Mouse (Mus musculus) kidney, postnatal 0 days (tissue): ENCODE data around the gene Clstn2. TPM values are rescaled to one million over a fixed set of nuclear protein-coding genes. Genes with fewer than 3 reads are reported as not detected.
A peak's percentile ranks its signal among the peaks of the same experiment; 100 is the strongest.

Source experiments
- ATAC-seq: fragments of 200-750 bp; cut with Nextera tagmentation; replicated peaks from 2 replicates; pipeline ENCODE4 v1.8.0; 2017; ENCODE audit warnings: low read depth, moderate number of reproducible peaks, moderate TSS enrichment, moderate library complexity; ENCODE audit not compliant: low FRiP score
- DNase-seq: peaks from one replicate; pipeline ENCODE4 v3.0.0-alpha.2; 2016; ENCODE audit warnings: low spot score
- H3K27ac ChIP-seq: fragments of 300-500 bp; sonication (generic); 2 replicates; pipeline ENCODE4 v1.5.1; 2014; ENCODE audit warnings: mild to moderate bottlenecking
- H3K27me3 ChIP-seq: fragments of 300-500 bp; sonication (generic); 2 replicates; pipeline ENCODE4 v1.6.1; 2014; ENCODE audit warnings: low read length, mixed read lengths; ENCODE audit not compliant: insufficient read depth
- H3K36me3 ChIP-seq: fragments of 300-500 bp; sonication (generic); 2 replicates; pipeline ENCODE4 v1.6.1; 2014; ENCODE audit warnings: low read length, mixed read lengths; ENCODE audit not compliant: insufficient read depth
- H3K4me1 ChIP-seq: fragments of 300-500 bp; sonication (generic); replicated peaks from 2 replicates; pipeline ENCODE4 v1.6.1; 2014; ENCODE audit warnings: antibody characterized with exemption, low read length, mixed read lengths; ENCODE audit not compliant: insufficient read depth
- H3K4me2 ChIP-seq: fragments of 300-500 bp; sonication (generic); 2 replicates; pipeline ENCODE4 v1.6.1; 2014; ENCODE audit warnings: mild to moderate bottlenecking, low read length, moderate library complexity, mixed read lengths
- H3K4me3 ChIP-seq: fragments of 300-500 bp; sonication (generic); replicated peaks from 2 replicates; pipeline ENCODE4 v1.5.1; 2014; ENCODE audit warnings: low read depth, low read length
- H3K9ac ChIP-seq: fragments of 300-500 bp; sonication (generic); 2 replicates; pipeline ENCODE4 v1.6.1; 2014; ENCODE audit warnings: low read depth, low read length
- H3K9me3 ChIP-seq: fragments of 300-500 bp; sonication (generic); replicated peaks from 2 replicates; pipeline ENCODE4 v1.6.1; 2016; ENCODE audit warnings: low read length, inconsistent platforms, mixed read lengths
- CTCF ChIP-seq: IDR thresholded peaks from 2 replicates; pipeline ENCODE4 v1.5.1; 2016; ENCODE audit warnings: antibody characterized with exemption, low read depth, mild to moderate bottlenecking, moderate library complexity
- WGBS: fragments of 180-500 bp; shearing (Covaris S2); extraction: QIAGEN DNeasy Blood & Tissue Kit; methylation state at CpG from one replicate; pipeline ENCODE4 v1.1.7; 2014; 5-methylcytosine and 5-hydroxymethylcytosine counted together
- polyA plus RNA-seq: library from polyadenylated mRNA; unstranded; fragments of >200 nt; fragmentation: Nextera tagmentation; extraction: Ambion mirVana; gene quantifications from 2 replicates; pipeline ENCODE4 v1.2.1, GENCODE M21; 2015

Gene Clstn2
- polyA plus RNA-seq, 1 experiment from 2014 or later, result 0.91 TPM

- no peaks in the 10 kb centered on the region for H3K9me3 ChIP-seq
- DNase-seq (no peak), ATAC-seq (no peak)
- no peaks in the 10 kb centered on the region for H3K4me1 ChIP-seq
- WGBS, result 77% methylated on average over 3 of the region's 3 CpGs
- H3K27ac ChIP-seq, result no peak overlapping the region
- H3K27me3 ChIP-seq, result no peaks in the 10 kb centered on the region
- no peak overlapping the region for H3K4me3 ChIP-seq
- no peak for TF ChIP-seq CTCF
- no peak overlapping the region for H3K9ac ChIP-seq
- no peaks in the 10 kb centered on the region for H3K36me3 ChIP-seq
- no peak overlapping the region for H3K4me2 ChIP-seq
Measured at GRCm38 (mm10) chr9:97658736-97659135, 374.2 kb downstream of the Clstn2 start.

DNA sequence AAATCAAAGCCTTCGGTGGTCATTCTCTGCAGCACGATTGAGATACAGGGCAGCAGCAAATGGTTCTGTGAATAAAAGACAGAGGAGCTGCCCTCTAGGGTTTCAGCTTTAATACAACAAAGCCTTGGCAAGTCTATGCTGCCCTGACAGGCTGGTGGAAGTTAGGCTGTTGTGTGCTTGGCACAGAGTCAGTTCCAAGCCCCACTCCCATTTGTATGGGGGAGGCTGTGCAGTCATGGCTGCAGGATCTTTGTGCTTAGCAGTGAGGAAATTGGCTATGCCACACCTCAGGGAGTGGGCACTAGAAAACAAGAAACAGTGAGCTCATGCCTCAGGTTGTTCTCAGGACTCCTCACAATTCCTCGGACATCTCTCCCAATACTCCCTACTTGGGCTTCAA, 384.6 kb downstream of the Clstn2 start:
- no peak overlapping the region for H3K4me2 ChIP-seq
- no peaks in the 10 kb centered on the region for H3K27me3 ChIP-seq
- no peaks in the 10 kb centered on the region for H3K4me1 ChIP-seq
- no peaks in the 10 kb centered on the region for H3K36me3 ChIP-seq
- ATAC-seq (no peak), DNase-seq (no peak)
- 74% methylated on average over 3 of the region's 3 CpGs for WGBS
- H3K4me3 ChIP-seq, result no peak overlapping the region
- H3K9ac ChIP-seq, result no peak overlapping the region
- no peak overlapping the region for H3K27ac ChIP-seq
- no peak for TF ChIP-seq CTCF
- no peaks in the 10 kb centered on the region for H3K9me3 ChIP-seq

DNA sequence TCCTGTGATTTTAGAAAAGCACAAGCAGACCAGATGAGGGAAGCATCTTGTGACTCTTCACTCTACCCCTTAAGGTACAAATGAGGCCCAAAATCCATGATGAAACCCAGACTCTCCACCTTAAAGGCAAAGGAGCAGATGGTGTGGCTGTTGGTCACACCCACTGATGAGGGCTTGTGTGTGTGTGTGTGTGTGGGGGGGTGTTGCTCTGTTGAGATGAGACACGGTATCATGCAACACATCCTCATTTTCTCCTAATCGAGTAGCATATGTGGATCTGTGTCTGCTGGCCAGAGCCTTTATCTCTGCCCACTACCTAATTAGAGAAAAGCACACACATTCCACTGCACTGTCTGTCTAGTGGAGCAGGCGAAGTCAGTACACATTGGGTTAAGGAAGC, 387.2 kb downstream of the Clstn2 start:
- ATAC-seq (no peak), DNase-seq (no peak)
- Histone ChIP-seq H3K9me3 (no peaks in the 10 kb centered on the region), H3K4me3 (no peak overlapping the region), H3K27me3 (no peaks in the 10 kb centered on the region), H3K4me1 (no peaks in the 10 kb centered on the region), H3K4me2 (no peak overlapping the region), H3K27ac (no peak overlapping the region), H3K36me3 (no peaks in the 10 kb centered on the region), H3K9ac (no peak overlapping the region)
- TF ChIP-seq CTCF, result no peak
- 74% methylated on average over 3 of the region's 3 CpGs for WGBS

GRCm38 (mm10) chr9:97642396-97642795, 390.6 kb downstream of the Clstn2 start:
- no peak for TF ChIP-seq CTCF
- DNase-seq (peak; percentile 64), ATAC-seq (peak; percentile 59; the same call in 1 of the 2 replicates)
- H3K4me3 ChIP-seq, result no peak overlapping the region
- H3K4me1 ChIP-seq, result no peaks in the 10 kb centered on the region
- no peak overlapping the region for H3K9ac ChIP-seq
- H3K27ac ChIP-seq, result no peak overlapping the region
- H3K27me3 ChIP-seq, result no peaks in the 10 kb centered on the region
- no peaks in the 10 kb centered on the region for H3K36me3 ChIP-seq
- 15% methylated on average over 7 of the region's 7 CpGs for WGBS
- H3K9me3 ChIP-seq, result no peaks in the 10 kb centered on the region
- H3K4me2 ChIP-seq, result no peak overlapping the region

GRCm38 (mm10) chr9:97639967-97640549, 392.9 kb downstream of the Clstn2 start:
- Histone ChIP-seq H3K4me2 (no peak overlapping the region), H3K4me1 (no peaks in the 10 kb centered on the region), H3K27me3 (no peaks in the 10 kb centered on the region), H3K36me3 (no peaks in the 10 kb centered on the region), H3K4me3 (no peak overlapping the region), H3K9me3 (no peaks in the 10 kb centered on the region), H3K9ac (no peak overlapping the region), H3K27ac (no peak overlapping the region)
- WGBS, result 92% methylated on average over 6 of the region's 6 CpGs
- ATAC-seq, result no peak
- no peak for TF ChIP-seq CTCF
- no peak for DNase-seq

- ATAC-seq (no peak), DNase-seq (no peak)
- Histone ChIP-seq H3K4me2 (no peak overlapping the region), H3K27ac (no peak overlapping the region), H3K4me1 (no peaks in the 10 kb centered on the region), H3K9me3 (no peaks in the 10 kb centered on the region), H3K27me3 (no peaks in the 10 kb centered on the region), H3K4me3 (no peak overlapping the region), H3K36me3 (no peaks in the 10 kb centered on the region), H3K9ac (no peak overlapping the region)
- WGBS, result 90% methylated on average over 9 of the region's 9 CpGs
- no peak for TF ChIP-seq CTCF
Measured at GRCm38 (mm10) chr9:97638683-97639354, 394.2 kb downstream of the Clstn2 start.
